Mouse (Mus musculus): Measurements from ENCODE around the gene Olfr365. TPM values are rescaled to one million over a fixed set of nuclear protein-coding genes. Genes with fewer than 3 reads are reported as not detected.

Olfr365 gene
- not detected in 2 replicates for polyA plus RNA-seq (2014; fragmentation: Nextera tagmentation; extraction: Ambion mirVana)

DNA sequence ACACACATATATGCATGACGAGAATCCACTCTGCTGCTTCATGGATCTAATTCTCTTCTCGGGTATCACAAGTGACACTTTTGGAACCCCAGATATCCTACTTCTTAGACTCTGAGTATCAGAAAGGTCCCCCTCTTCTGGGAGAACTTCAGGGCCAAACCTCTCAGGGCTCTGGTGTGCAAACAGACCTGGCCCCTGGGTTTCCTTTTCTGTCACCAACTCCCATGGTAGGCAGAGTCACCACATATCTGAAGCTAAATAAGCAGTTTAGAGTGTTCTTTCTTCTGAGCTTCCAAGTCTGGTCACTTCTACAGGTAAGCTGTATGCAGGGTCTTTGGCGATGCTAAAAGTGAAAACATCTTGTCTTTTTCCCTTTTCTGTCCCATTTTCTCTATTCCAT, at the start of gene Olfr365:
Gene Olfr365 (plus strand): TSS at position 301 of the 400 bp plus-strand sequence.
- H3K9ac ChIP-seq (ENCODE audit: low read length): no peak within 1 kb of the TSS
- no peak within 1 kb of the TSS for H3K27ac ChIP-seq (ENCODE audit: low read depth)
- ATAC-seq (replicated peaks; ENCODE audit: low FRiP score, low TSS enrichment, low read depth): no peak
- H3K4me1 ChIP-seq (replicated peaks; ENCODE audit: control insufficient read depth, insufficient read depth, low read length): no peaks in the 10 kb centered on the region
- H3K4me2 ChIP-seq (ENCODE audit: low read length): no peak within 1 kb of the TSS
- 72% methylated on average over 3 of the region's 3 CpGs for WGBS
- no peak for DNase-seq (ENCODE audit: low spot score)
- H3K27me3 ChIP-seq (replicated peaks; ENCODE audit: control insufficient read depth, insufficient read depth, low read length): no peaks in the 10 kb centered on the region
- H3K36me3 ChIP-seq (ENCODE audit: control insufficient read depth, insufficient read depth, low read length): no peaks in the 10 kb centered on the region
- H3K9me3 ChIP-seq (ENCODE audit: control insufficient read depth, low read length): no peaks in the 10 kb centered on the region
- no peak within 1 kb of the TSS for H3K4me3 ChIP-seq (ENCODE audit: low read depth, low read length)

DNA sequence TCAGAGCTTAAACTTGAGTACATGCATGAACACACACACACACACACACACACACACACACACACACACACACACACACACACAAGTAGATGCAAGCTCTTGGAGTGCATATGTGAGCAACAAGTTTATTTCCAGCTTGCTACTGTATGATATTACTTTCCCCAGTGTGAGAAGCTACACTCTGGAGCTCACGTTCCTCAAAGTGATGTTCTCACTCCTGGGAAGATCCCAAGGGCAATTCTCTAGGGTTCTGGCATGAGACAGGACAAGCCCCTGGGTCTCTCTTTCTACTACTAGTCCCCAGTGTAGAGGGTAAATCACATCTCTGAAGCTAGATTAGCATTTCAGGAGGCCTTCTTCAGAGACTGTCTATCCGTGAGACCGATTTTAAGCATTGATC, 49.0 kb upstream of the Olfr365 start, which contains the start of gene Olfr364-ps1:
Gene Olfr364-ps1 (plus strand): TSS at position 301 of the 400 bp plus-strand sequence.
- no peaks in the 10 kb centered on the region for H3K4me1 ChIP-seq (replicated peaks; ENCODE audit: control insufficient read depth, insufficient read depth, low read length)
- no peaks in the 10 kb centered on the region for H3K9me3 ChIP-seq (ENCODE audit: control insufficient read depth, low read length)
- DNase-seq (ENCODE audit: low spot score) (no peak), ATAC-seq (replicated peaks; ENCODE audit: low FRiP score, low TSS enrichment, low read depth) (no peak)
- no peak within 1 kb of the TSS for H3K27ac ChIP-seq (ENCODE audit: low read depth)
- no peak within 1 kb of the TSS for H3K9ac ChIP-seq (ENCODE audit: low read length)
- no peaks in the 10 kb centered on the region for H3K27me3 ChIP-seq (replicated peaks; ENCODE audit: control insufficient read depth, insufficient read depth, low read length)
- no peak within 1 kb of the TSS for H3K4me3 ChIP-seq (ENCODE audit: low read depth, low read length)
- no peak within 1 kb of the TSS for H3K4me2 ChIP-seq (ENCODE audit: low read length)
- 85% methylated on average over 3 of the region's 3 CpGs for WGBS
- H3K36me3 ChIP-seq (ENCODE audit: control insufficient read depth, insufficient read depth, low read length): no peaks in the 10 kb centered on the region

DNA sequence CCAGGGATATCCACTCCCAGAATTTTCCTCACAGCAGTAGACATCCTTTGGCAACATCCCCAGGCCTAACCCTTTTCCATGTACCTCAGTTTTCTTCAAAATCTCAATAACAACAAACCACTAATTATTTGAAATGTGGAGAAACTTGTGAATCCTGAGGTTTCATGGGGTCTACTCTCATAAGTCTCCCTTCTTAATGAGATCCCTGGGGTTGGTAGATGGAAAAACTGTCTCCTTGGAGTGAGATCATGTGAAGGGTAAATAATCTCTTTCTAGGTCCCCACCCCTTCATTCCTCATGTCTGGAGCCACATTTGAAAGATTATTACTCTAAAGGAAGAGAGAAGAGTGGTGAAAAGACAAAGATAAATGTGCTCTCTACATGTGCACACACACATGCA, 23.3 kb downstream of the Olfr365 start, which contains the start of gene Olfr366:
Gene Olfr366 (plus strand): TSS at position 301 of the 400 bp plus-strand sequence.
- Histone ChIP-seq H3K27ac (ENCODE audit: low read depth) (no peak within 1 kb of the TSS), H3K4me2 (ENCODE audit: low read length) (no peak within 1 kb of the TSS), H3K36me3 (ENCODE audit: control insufficient read depth, insufficient read depth, low read length) (no peaks in the 10 kb centered on the region), H3K4me3 (ENCODE audit: low read depth, low read length) (no peak within 1 kb of the TSS), H3K9me3 (ENCODE audit: control insufficient read depth, low read length) (no peaks in the 10 kb centered on the region), H3K9ac (ENCODE audit: low read length) (no peak within 1 kb of the TSS), H3K27me3 (replicated peaks; ENCODE audit: control insufficient read depth, insufficient read depth, low read length) (no peaks in the 10 kb centered on the region), H3K4me1 (replicated peaks; ENCODE audit: control insufficient read depth, insufficient read depth, low read length) (no peaks in the 10 kb centered on the region)
- ATAC-seq (replicated peaks; ENCODE audit: low FRiP score, low TSS enrichment, low read depth): no peak
- no peak for DNase-seq (ENCODE audit: low spot score)

Other genes with a start within 250 kb of the Olfr365 start
- not detected in 2 replicates for gene Olfr357, start 194.4 kb upstream of the Olfr365 start, polyA plus RNA-seq (2014; fragmentation: Nextera tagmentation; extraction: Ambion mirVana)
- gene Olfr358, start 178.9 kb upstream of the Olfr365 start, polyA plus RNA-seq (2014; fragmentation: Nextera tagmentation; extraction: Ambion mirVana): not detected in 2 replicates
- gene Olfr360, start 122.5 kb upstream of the Olfr365 start, polyA plus RNA-seq (2014; fragmentation: Nextera tagmentation; extraction: Ambion mirVana): not detected in 2 replicates
- not detected in 2 replicates for gene Olfr361, start 98.9 kb upstream of the Olfr365 start, polyA plus RNA-seq (2014; fragmentation: Nextera tagmentation; extraction: Ambion mirVana)
- gene Olfr362, start 70.3 kb upstream of the Olfr365 start, polyA plus RNA-seq (2014; fragmentation: Nextera tagmentation; extraction: Ambion mirVana): not detected in 2 replicates
- not detected in 2 replicates for gene Olfr364-ps1, start 48.9 kb upstream of the Olfr365 start, polyA plus RNA-seq (2014; fragmentation: Nextera tagmentation; extraction: Ambion mirVana)
- gene Olfr366, start 23.4 kb downstream of the Olfr365 start, polyA plus RNA-seq (2014; fragmentation: Nextera tagmentation; extraction: Ambion mirVana): not detected in 2 replicates
- gene Olfr368, start 138.3 kb downstream of the Olfr365 start, polyA plus RNA-seq (2014; fragmentation: Nextera tagmentation; extraction: Ambion mirVana): not detected in 2 replicates
- gene Pdcl, start 171.1 kb downstream of the Olfr365 start, polyA plus RNA-seq (2014; fragmentation: Nextera tagmentation; extraction: Ambion mirVana): 39.5 and 44.2 TPM in 2 replicates
- gene Rc3h2, start 234.7 kb downstream of the Olfr365 start, polyA plus RNA-seq (2014; fragmentation: Nextera tagmentation; extraction: Ambion mirVana): 16.4 and 19.1 TPM in 2 replicates